Mouse (Mus musculus) NIH3T3 (cell line): ENCODE measurements around the gene Zfp704.

ENCODE experiments used
- DNase-seq: peaks from one replicate; pipeline ENCODE4 v3.0.0-alpha.2; 2012; ENCODE audit warnings: low read depth

Zfp704 gene

GRCm38 (mm10) chr3:9609581-9610341 is at the start of gene Zfp704:
TSS of gene Zfp704 (minus strand) at chr3:9610085.
- DNase-seq: peak; percentile 76

GRCm38 (mm10) chr3:9633036-9634005 is 23.4 kb upstream of the Zfp704 start:
- DNase-seq: no peak

GRCm38 (mm10) chr3:9629951-9630350 is 20.1 kb upstream of the Zfp704 start:
- DNase-seq: no peak

- DNase-seq: no peak
Observed at GRCm38 (mm10) chr3:9628041-9628440, 18.2 kb upstream of the Zfp704 start.

GRCm38 (mm10) chr3:9626149-9626548 is 16.3 kb upstream of the Zfp704 start:
- DNase-seq: no peak

- no peak for DNase-seq
Observed at GRCm38 (mm10) chr3:9620611-9621010, 10.7 kb upstream of the Zfp704 start.

- DNase-seq: no peak
Observed at GRCm38 (mm10) chr3:9619562-9620275, 9.8 kb upstream of the Zfp704 start.

GRCm38 (mm10) chr3:9617101-9617500 is 7.2 kb upstream of the Zfp704 start:
- DNase-seq: no peak

GRCm38 (mm10) chr3:9614676-9615075 is 4.8 kb upstream of the Zfp704 start:
- DNase-seq: no peak

GRCm38 (mm10) chr3:9614011-9614410 is 4.1 kb upstream of the Zfp704 start:
- DNase-seq: no peak

GRCm38 (mm10) chr3:9611226-9611625 is 1.3 kb upstream of the Zfp704 start:
- DNase-seq: no peak

- DNase-seq: no peak
Observed at GRCm38 (mm10) chr3:9610426-9610825, 541 bp upstream of the Zfp704 start.

- DNase-seq: peak; percentile 31
Observed at GRCm38 (mm10) chr3:9608906-9609580, 842 bp downstream of the Zfp704 start.

- DNase-seq: peak; percentile 21
Observed at GRCm38 (mm10) chr3:9608441-9608905, 1.4 kb downstream of the Zfp704 start.

GRCm38 (mm10) chr3:9607686-9608085 is 2.2 kb downstream of the Zfp704 start:
- DNase-seq: no peak

GRCm38 (mm10) chr3:9605784-9606706 is 3.8 kb downstream of the Zfp704 start:
- no peak for DNase-seq

GRCm38 (mm10) chr3:9604941-9605340 is 4.9 kb downstream of the Zfp704 start:
- DNase-seq: no peak

- no peak for DNase-seq
Observed at GRCm38 (mm10) chr3:9603866-9604265, 6.0 kb downstream of the Zfp704 start.

GRCm38 (mm10) chr3:9600577-9600976 is 9.3 kb downstream of the Zfp704 start:
- no peak for DNase-seq

- DNase-seq: no peak
Observed at GRCm38 (mm10) chr3:9599738-9600410, 10.0 kb downstream of the Zfp704 start.
